Mouse (Mus musculus) liver, embryonic 15.5 days (tissue): ENCODE measurements around the gene 2700097O09Rik. TPM values are rescaled to one million over a fixed set of nuclear protein-coding genes. Genes with fewer than 3 reads are reported as not detected.
"Not testable (repeated sequence)": the region's sequence is repeated elsewhere in the genome, so short reads cannot be mapped to it uniquely, and the experiment has no call there.

Experiments
- ATAC-seq: fragments of 200-750 bp; cut with Nextera tagmentation; 2 replicates; pipeline ENCODE4 v1.8.0; 2017; ENCODE audit warnings: moderate number of reproducible peaks, mild to moderate bottlenecking, moderate library complexity; ENCODE audit not compliant: insufficient read depth
- H3K27ac ChIP-seq: fragments of 300-500 bp; sonication (generic); replicated peaks from 2 replicates; pipeline ENCODE4 v1.5.1; 2015; ENCODE audit warnings: mild to moderate bottlenecking, inconsistent platforms
- H3K27me3 ChIP-seq: fragments of 300-500 bp; sonication (generic); 2 replicates; pipeline ENCODE4 v1.6.1; 2015; ENCODE audit warnings: mild to moderate bottlenecking, inconsistent platforms
- H3K36me3 ChIP-seq: fragments of 300-500 bp; sonication (generic); replicated peaks from 2 replicates; pipeline ENCODE4 v1.6.1; 2015; ENCODE audit warnings: moderate library complexity, mild to moderate bottlenecking, inconsistent platforms
- H3K4me1 ChIP-seq: fragments of 300-500 bp; sonication (generic); replicated peaks from 2 replicates; pipeline ENCODE4 v1.6.1; 2015; ENCODE audit warnings: inconsistent platforms
- H3K4me2 ChIP-seq: fragments of 300-500 bp; sonication (generic); 2 replicates; pipeline ENCODE4 v1.6.1; 2015; ENCODE audit warnings: moderate library complexity, mild to moderate bottlenecking, inconsistent platforms
- H3K4me3 ChIP-seq: fragments of 300-500 bp; sonication (generic); replicated peaks from 2 replicates; pipeline ENCODE4 v1.5.1; 2015; ENCODE audit warnings: mild to moderate bottlenecking, inconsistent platforms
- H3K9ac ChIP-seq: fragments of 300-500 bp; sonication (generic); 2 replicates; pipeline ENCODE4 v1.6.1; 2015; ENCODE audit warnings: moderate library complexity, mild to moderate bottlenecking, inconsistent platforms
- H3K9me3 ChIP-seq: fragments of 300-500 bp; sonication (generic); replicated peaks from 2 replicates; pipeline ENCODE4 v1.6.1; 2016; ENCODE audit warnings: inconsistent platforms
- WGBS: fragments of 180-500 bp; shearing (Covaris S2); methylation state at CpG from one replicate; pipeline ENCODE4 v1.1.7; 2015; ENCODE audit warnings: mixed read lengths; ENCODE audit not compliant: insufficient replicate concordance; 5-methylcytosine and 5-hydroxymethylcytosine counted together
- polyA plus RNA-seq: library from polyadenylated mRNA; unstranded; fragments of >200 nt; fragmentation: Nextera tagmentation; extraction: Ambion mirVana; gene quantifications from 2 replicates; pipeline ENCODE4 v1.2.1, GENCODE M21; 2015

2700097O09Rik gene
- polyA plus RNA-seq, 1 experiment from 2014 or later, result 31.5 TPM

GRCm38 (mm10) chr12:55004396-55004795 lies 75.5 kb downstream of the 2700097O09Rik start:
- Histone ChIP-seq H3K27me3 (no peaks in the 10 kb centered on the region), H3K27ac (no peak overlapping the region), H3K36me3 (no peaks in the 10 kb centered on the region), H3K9me3 (no peaks in the 10 kb centered on the region), H3K4me3 (no peak overlapping the region), H3K4me1 (no peaks in the 10 kb centered on the region), H3K4me2 (no peak overlapping the region), H3K9ac (no peak overlapping the region)
- ATAC-seq, result no peak
- WGBS, result 72% methylated on average over 3 of the region's 3 CpGs

GRCm38 (mm10) chr12:55003843-55004242 lies 76.1 kb downstream of the 2700097O09Rik start:
- Histone ChIP-seq H3K4me3 (no peak overlapping the region), H3K27ac (no peak overlapping the region), H3K27me3 (no peaks in the 10 kb centered on the region), H3K36me3 (no peaks in the 10 kb centered on the region), H3K9me3 (no peaks in the 10 kb centered on the region), H3K4me2 (no peak overlapping the region), H3K4me1 (no peaks in the 10 kb centered on the region; the same call in 1 of the 2 replicates), H3K9ac (no peak overlapping the region)
- ATAC-seq, result no peak
- 60% methylated on average over 5 of the region's 5 CpGs for WGBS

GRCm38 (mm10) chr12:55002532-55002931 lies 77.4 kb downstream of the 2700097O09Rik start:
- 52% methylated on average over 7 of the region's 7 CpGs for WGBS

DNA sequence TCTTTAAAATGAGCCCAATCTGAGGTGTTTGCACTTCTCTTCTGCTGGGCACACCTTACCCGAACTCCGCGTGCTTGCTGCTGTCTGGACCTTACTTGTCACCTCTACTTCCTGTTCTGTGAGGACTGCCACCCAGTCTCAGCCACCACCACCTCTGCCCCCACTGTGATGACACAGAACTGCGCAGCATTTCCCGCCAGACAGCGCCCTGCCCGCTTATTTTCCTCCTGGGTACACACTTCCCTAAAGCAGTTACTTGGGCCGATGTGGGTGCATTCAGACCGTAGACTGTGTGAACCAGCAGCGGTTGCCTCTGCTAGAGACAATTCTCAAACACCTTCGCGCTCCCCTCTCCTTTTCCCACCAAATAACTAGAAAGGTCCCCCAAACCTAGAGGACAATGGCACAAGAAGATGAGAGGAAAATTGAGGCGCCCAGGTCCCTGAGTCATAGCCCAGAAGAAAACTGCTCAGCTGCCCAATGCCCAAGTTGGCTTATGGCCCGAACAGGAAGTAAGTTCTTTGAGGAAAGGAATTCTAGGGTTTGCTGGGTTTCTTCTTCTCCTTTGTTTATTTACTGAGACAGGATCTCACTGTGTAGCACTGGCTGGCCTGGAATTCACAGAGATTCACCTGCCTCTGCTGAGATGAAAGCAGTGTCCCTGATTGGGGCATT lies 80.8 kb downstream of the 2700097O09Rik start:
- H3K9me3 ChIP-seq, result no peaks in the 10 kb centered on the region
- H3K9ac ChIP-seq, result no peak overlapping the region
- H3K4me2 ChIP-seq, result peak overlapping the region; percentile 27
- peaks cover 4% of the 10 kb centered on the region for H3K27me3 ChIP-seq
- WGBS, result 30% methylated on average over 14 of the region's 14 CpGs
- H3K27ac ChIP-seq, result peak overlapping the region; percentile 62
- no peak overlapping the region for H3K4me3 ChIP-seq
- peaks cover under 1% of the 10 kb centered on the region; the same call in 1 of the 2 replicates for H3K4me1 ChIP-seq
- ATAC-seq, result peak; percentile 40
- no peaks in the 10 kb centered on the region for H3K36me3 ChIP-seq

More at GRCm38 (mm10) chr12:55002532-55002931, 77.4 kb downstream of the 2700097O09Rik start:
- H3K27ac ChIP-seq, H3K4me3 ChIP-seq, H3K27me3 ChIP-seq, ATAC-seq, H3K4me1 ChIP-seq, H3K9me3 ChIP-seq, H3K9ac ChIP-seq, H3K36me3 ChIP-seq, H3K4me2 ChIP-seq: not testable (repeated sequence)

- ATAC-seq, result no peak
- H3K27me3 ChIP-seq, result peaks cover 7% of the 10 kb centered on the region
- H3K27ac ChIP-seq, result no peak overlapping the region
- H3K4me1 ChIP-seq, result peaks cover 8% of the 10 kb centered on the region
- no peak overlapping the region for H3K9ac ChIP-seq
- H3K4me3 ChIP-seq, result no peak overlapping the region
- no peak overlapping the region for H3K4me2 ChIP-seq
- WGBS, result 54% methylated on average over 5 of the region's 5 CpGs
- H3K9me3 ChIP-seq, result no peaks in the 10 kb centered on the region
- H3K36me3 ChIP-seq, result no peaks in the 10 kb centered on the region
These were observed 81.5 kb downstream of the 2700097O09Rik start for GRCm38 (mm10) chr12:54998411-54998810.

DNA sequence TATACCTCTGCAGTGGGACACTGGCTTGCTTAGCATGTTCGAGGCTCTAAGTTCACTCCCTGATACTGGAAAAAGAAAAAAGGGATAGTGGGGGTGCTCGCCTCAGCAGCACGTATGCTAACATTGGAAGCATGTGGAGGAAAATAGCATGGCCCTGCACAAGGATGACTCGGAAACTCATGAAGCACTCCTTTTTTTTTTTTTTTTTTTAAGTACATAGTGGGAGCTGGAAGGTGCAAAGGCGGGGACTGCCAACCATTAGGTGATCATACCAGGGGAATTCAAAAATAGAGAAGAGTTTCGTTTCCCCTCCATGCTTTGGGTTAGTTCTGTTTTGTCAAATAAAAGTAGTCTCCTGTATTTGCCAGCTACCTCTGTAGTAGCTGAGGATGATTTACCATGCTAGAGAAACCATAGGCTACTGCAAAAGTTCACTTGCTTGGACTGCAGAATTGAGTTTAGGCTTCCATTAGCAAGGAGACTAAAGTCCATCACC lies 82.9 kb downstream of the 2700097O09Rik start:
- H3K27me3 ChIP-seq, result peaks cover 7% of the 10 kb centered on the region
- peaks cover 15% of the 10 kb centered on the region for H3K4me1 ChIP-seq
- no peak overlapping the region for H3K27ac ChIP-seq
- no peaks in the 10 kb centered on the region for H3K36me3 ChIP-seq
- no peak overlapping the region for H3K4me3 ChIP-seq
- WGBS, result 77% methylated on average over 6 of the region's 6 CpGs
- H3K4me2 ChIP-seq, result no peak overlapping the region
- no peak overlapping the region for H3K9ac ChIP-seq
- no peaks in the 10 kb centered on the region for H3K9me3 ChIP-seq
- ATAC-seq, result no peak

DNA sequence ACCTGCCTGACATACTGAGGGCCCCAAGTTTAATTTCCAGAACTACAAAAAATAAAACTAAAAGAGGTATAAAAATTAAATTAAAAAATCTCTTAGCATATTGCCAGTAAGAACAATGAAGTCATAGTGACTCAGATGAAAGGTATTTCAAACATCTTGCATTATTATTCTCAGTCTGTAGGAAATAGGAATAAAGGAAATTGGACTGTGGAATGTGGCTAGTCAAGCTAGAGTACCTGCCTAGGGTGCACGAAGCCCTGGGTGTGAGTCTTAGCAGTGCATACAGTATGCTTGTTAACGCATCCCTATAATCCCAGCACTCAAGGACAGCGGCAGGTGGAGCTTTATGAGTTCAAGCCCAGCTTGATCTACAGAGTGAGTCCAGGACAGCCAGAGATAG lies 83.9 kb downstream of the 2700097O09Rik start:
- H3K9ac ChIP-seq, result no peak overlapping the region
- no peaks in the 10 kb centered on the region for H3K36me3 ChIP-seq
- no peaks in the 10 kb centered on the region for H3K9me3 ChIP-seq
- no peak for ATAC-seq
- H3K27me3 ChIP-seq, result peaks cover 7% of the 10 kb centered on the region
- H3K4me1 ChIP-seq, result peaks cover 15% of the 10 kb centered on the region
- no peak overlapping the region for H3K4me3 ChIP-seq
- H3K4me2 ChIP-seq, result no peak overlapping the region
- 66% methylated on average over 3 of the region's 3 CpGs for WGBS
- H3K27ac ChIP-seq, result no peak overlapping the region

Other genes starting within 250 kb of the 2700097O09Rik start
- gene Cfl2, start 217.2 kb downstream of the 2700097O09Rik start, polyA plus RNA-seq, result 36.7 and 40.4 TPM in 2 replicates
- not detected in 2 replicates for gene Gm20403, start 93.6 kb downstream of the 2700097O09Rik start, polyA plus RNA-seq
- gene Baz1a, start 65.8 kb downstream of the 2700097O09Rik start, polyA plus RNA-seq, result 28.8 and 32.2 TPM in 2 replicates
- 70.0 and 77.5 TPM in 2 replicates for gene Srp54a, start 152 bp upstream of the 2700097O09Rik start, polyA plus RNA-seq
- 7.6 and 7.8 TPM in 2 replicates for gene Fam177a, start 44.4 kb upstream of the 2700097O09Rik start, polyA plus RNA-seq
- 22.8 and 25.2 TPM in 2 replicates for gene Srp54b, start 75.0 kb upstream of the 2700097O09Rik start, polyA plus RNA-seq
- 0.64 and 0.66 TPM in 2 replicates for gene 1700047I17Rik2, start 119.5 kb upstream of the 2700097O09Rik start, polyA plus RNA-seq
- gene Srp54c, start 150.1 kb upstream of the 2700097O09Rik start, polyA plus RNA-seq, result 27.1 and 31.4 TPM in 2 replicates
- 5.9 and 6.1 TPM in 2 replicates for gene 1110008L16Rik, start 219.5 kb upstream of the 2700097O09Rik start, polyA plus RNA-seq
- gene Ppp2r3c, start 222.9 kb upstream of the 2700097O09Rik start, polyA plus RNA-seq, result 4.7 and 4.9 TPM in 2 replicates